Mouse (Mus musculus) CH12F3 (cell line): ENCODE measurements around the gene H2-Ab1.

ENCODE experiments used
- in situ Hi-C: fragments of 300-500 bp; cut with MboI; formaldehyde crosslinking; loops from 2 replicates; pipeline ENCODE4 v1.14.3; 2020; ENCODE audit warnings: low sequenced_read_pairs

H2-Ab1 gene

GRCm38 (mm10) chr17:34280499-34281038, 23.1 kb downstream of the H2-Ab1 start:
- in situ Hi-C loops, result no loop called here

GRCm38 (mm10) chr17:34281836-34282235, 24.3 kb downstream of the H2-Ab1 start:
- in situ Hi-C loops, result no loop called here

- in situ Hi-C loops, result no loop called here
Observed at GRCm38 (mm10) chr17:34285371-34285770, 27.9 kb downstream of the H2-Ab1 start.

GRCm38 (mm10) chr17:34285848-34286247, 28.4 kb downstream of the H2-Ab1 start:
- in situ Hi-C loops, result no loop called here

- in situ Hi-C loops, result no loop called here
Observed at GRCm38 (mm10) chr17:34286501-34286900, 29.0 kb downstream of the H2-Ab1 start.

- in situ Hi-C loops, result no loop called here
Observed at GRCm38 (mm10) chr17:34286999-34287398, 29.5 kb downstream of the H2-Ab1 start.

GRCm38 (mm10) chr17:34287648-34288047, 30.2 kb downstream of the H2-Ab1 start, which contains the start of gene H2-Aa:
Gene H2-Aa (minus strand): TSS chr17:34287823.
- in situ Hi-C loops, result no loop called here

GRCm38 (mm10) chr17:34288131-34288530, 30.6 kb downstream of the H2-Ab1 start:
- in situ Hi-C loops, result no loop called here

- in situ Hi-C loops, result no loop called here
Observed at GRCm38 (mm10) chr17:34291609-34292008, 34.1 kb downstream of the H2-Ab1 start.

GRCm38 (mm10) chr17:34292570-34292969, 35.1 kb downstream of the H2-Ab1 start:
- in situ Hi-C loops, result no loop called here

- in situ Hi-C loops, result no loop called here
Observed at GRCm38 (mm10) chr17:34293533-34293932, 36.0 kb downstream of the H2-Ab1 start.

- in situ Hi-C loops, result no loop called here
Observed at GRCm38 (mm10) chr17:34294249-34294648, 36.8 kb downstream of the H2-Ab1 start.

- in situ Hi-C loops, result no loop called here
Observed at GRCm38 (mm10) chr17:34295307-34295706, 37.8 kb downstream of the H2-Ab1 start.

GRCm38 (mm10) chr17:34295891-34296794, 38.7 kb downstream of the H2-Ab1 start:
- in situ Hi-C loops, result no loop called here

- in situ Hi-C loops, result no loop called here
Observed at GRCm38 (mm10) chr17:34299356-34299755, 41.9 kb downstream of the H2-Ab1 start.

GRCm38 (mm10) chr17:34300071-34300470, 42.6 kb downstream of the H2-Ab1 start:
- in situ Hi-C loops, result no loop called here

GRCm38 (mm10) chr17:34300691-34301566, 43.4 kb downstream of the H2-Ab1 start:
- in situ Hi-C loops, result no loop called here

GRCm38 (mm10) chr17:34301670-34302190, 44.2 kb downstream of the H2-Ab1 start:
- in situ Hi-C loops, result no loop called here

- in situ Hi-C loops, result no loop called here
Observed at GRCm38 (mm10) chr17:34303789-34304188, 46.3 kb downstream of the H2-Ab1 start.

GRCm38 (mm10) chr17:34304751-34305150, 47.3 kb downstream of the H2-Ab1 start:
- in situ Hi-C loops, result no loop called here
